Mouse (Mus musculus): ENCODE data around the gene Sept3.

Gene Sept3

GRCm38 (mm10) chr15:82339634-82340254 lies 65.1 kb downstream of the Sept3 start:
- in situ Hi-C loops (cut with MseI, MboI) = no loop called here

DNA sequence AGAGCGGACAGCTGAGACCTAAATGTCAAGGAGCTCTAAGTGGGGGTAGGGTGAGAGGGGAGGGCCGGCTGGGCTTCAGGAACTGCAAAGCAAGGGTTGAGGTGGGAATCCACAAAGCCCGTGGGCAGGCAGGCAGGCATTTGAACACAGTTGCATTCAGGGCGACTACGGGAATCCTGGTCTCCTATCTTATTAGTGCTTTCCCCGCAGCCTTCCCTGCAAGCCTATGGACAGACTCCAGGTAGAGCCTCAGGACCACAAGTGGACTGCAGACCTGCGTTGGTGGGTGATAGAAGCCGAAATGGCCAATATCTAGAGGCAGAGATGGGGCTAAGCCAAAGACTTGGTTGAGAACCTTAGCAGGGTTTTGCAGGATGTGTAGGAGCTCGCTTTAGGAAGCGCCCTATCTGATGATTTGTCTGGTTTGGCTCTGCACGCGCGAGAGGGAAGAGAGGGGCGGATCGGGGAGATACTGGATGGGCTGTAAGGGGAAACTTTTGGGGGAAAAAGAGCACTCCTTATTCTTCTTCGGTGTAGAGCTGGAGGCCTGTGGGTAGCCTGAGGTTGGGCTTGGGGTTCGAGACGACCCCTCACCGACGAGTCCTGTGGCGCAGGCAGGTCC lies 65.8 kb downstream of the Sept3 start:
- in situ Hi-C loops (cut with MseI, MboI) = no loop called here

DNA sequence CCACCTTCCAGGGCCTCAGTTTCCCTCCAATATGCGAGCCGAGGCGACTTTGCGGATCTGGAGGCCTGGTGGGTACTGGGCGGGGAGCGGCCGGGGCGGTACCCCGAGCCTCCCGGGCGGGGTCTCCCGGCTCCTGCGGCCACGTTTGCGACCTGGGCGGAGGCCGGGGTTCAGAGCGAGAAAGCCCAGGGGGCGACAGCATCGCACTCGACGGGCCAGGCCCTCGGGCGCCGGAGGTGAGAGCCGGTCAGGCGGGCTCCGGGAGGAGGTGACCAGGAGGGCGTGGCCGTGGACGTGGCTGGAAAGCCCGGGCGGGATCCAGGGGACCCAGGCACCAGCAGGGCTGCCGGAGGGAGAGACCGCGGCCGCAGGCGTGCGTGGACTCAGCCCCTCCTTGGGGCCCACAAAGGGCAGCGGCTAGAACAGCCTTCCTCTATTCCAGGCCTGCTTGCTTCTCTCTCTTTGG lies 66.4 kb downstream of the Sept3 start:
- in situ Hi-C loops (cut with MseI, MboI) = no loop called here

- in situ Hi-C loops (cut with MseI, MboI) = no loop called here
Measured at GRCm38 (mm10) chr15:82341675-82342542, 67.2 kb downstream of the Sept3 start.

- in situ Hi-C loops (cut with MseI, MboI) = no loop called here
Measured at GRCm38 (mm10) chr15:82342543-82342935, 67.8 kb downstream of the Sept3 start.

- in situ Hi-C loops (cut with MseI, MboI) = no loop called here
Measured at GRCm38 (mm10) chr15:82343368-82344287, 68.9 kb downstream of the Sept3 start.
